Mouse (Mus musculus) embryo, embryonic 10.5 days (tissue): ENCODE measurements around the gene Mrpl21.

Experiments
- DNase-seq: peaks from one replicate; pipeline ENCODE4 v3.0.0-alpha.2; 2015; ENCODE audit warnings: low spot score

The Mrpl21 gene

GRCm38 (mm10) chr19:3339187-3339586 is 56.5 kb downstream of the Mrpl21 start:
- DNase-seq = no peak

GRCm38 (mm10) chr19:3341021-3341420 is 58.3 kb downstream of the Mrpl21 start:
- DNase-seq = no peak
